Mouse (Mus musculus) myocyte (in vitro differentiated cells): ENCODE measurements around the gene Fam168a. TPM values are rescaled to one million over a fixed set of nuclear protein-coding genes. Genes with fewer than 3 reads are reported as not detected.

Experiments used
- H3K27me3 ChIP-seq: one replicate; pipeline ENCODE4 v1.6.1; 2011; ENCODE audit not compliant: control insufficient read depth, insufficient read depth, insufficient read length
- H3K36me3 ChIP-seq: one replicate; pipeline ENCODE4 v1.6.1; 2011; ENCODE audit not compliant: control insufficient read depth, insufficient read depth
- H3K4me2 ChIP-seq: one replicate; pipeline ENCODE4 v1.6.1; 2011; ENCODE audit warnings: low read depth, control low read depth
- H3K4me3 ChIP-seq: one replicate; pipeline ENCODE4 v1.5.1; 2011; ENCODE audit warnings: mild to moderate bottlenecking, control low read depth, moderate library complexity
- H3K79me2 ChIP-seq: one replicate; pipeline ENCODE4 v1.6.1; 2011; ENCODE audit not compliant: control insufficient read depth, insufficient read depth
- H3ac ChIP-seq: one replicate; pipeline ENCODE4 v1.6.1; 2011; ENCODE audit not compliant: control insufficient read depth, insufficient read length
- CEBPB ChIP-seq: IDR thresholded peaks from 2 replicates; pipeline ENCODE4 v1.6.1; 2011; ENCODE audit warnings: mild to moderate bottlenecking, moderate library complexity; ENCODE audit not compliant: poor library complexity, insufficient read depth, severe bottlenecking
- E2F4 ChIP-seq: IDR thresholded peaks from one replicate; pipeline ENCODE4 v1.6.1; 2011; ENCODE audit warnings: mild to moderate bottlenecking, control low read depth, moderate library complexity; ENCODE audit not compliant: insufficient read depth
- MAX ChIP-seq: IDR thresholded peaks from one replicate; pipeline ENCODE4 v1.6.1; 2011; ENCODE audit warnings: low read depth, mild to moderate bottlenecking, control low read depth
- MYOD1 ChIP-seq, 3 experiments: IDR thresholded peaks; one replicate each; pipeline ENCODE4 v1.6.1; 2011; ENCODE audit warnings: control low read depth in 2 of 3, low read depth in 2 of 3, mild to moderate bottlenecking in 2 of 3, moderate library complexity in 1 of 3; ENCODE audit not compliant: insufficient read length in 2 of 3, control insufficient read depth in 1 of 3
- MYOG ChIP-seq, 3 experiments: IDR thresholded peaks; one replicate each; pipeline ENCODE4 v1.6.1; 2011; ENCODE audit warnings: control low read depth in 2 of 3, low read depth in 2 of 3, mild to moderate bottlenecking in 2 of 3; ENCODE audit not compliant: insufficient read length in 2 of 3, control insufficient read depth in 1 of 3, insufficient read depth in 1 of 3
- POLR2A ChIP-seq: IDR thresholded peaks from one replicate; pipeline ENCODE4 v1.6.1; 2011; ENCODE audit warnings: low read depth, mild to moderate bottlenecking, control low read depth, moderate library complexity; ENCODE audit not compliant: insufficient read length
- POLR2AphosphoS2 ChIP-seq: IDR thresholded peaks from one replicate; pipeline ENCODE4 v1.6.1; 2011; ENCODE audit warnings: low read depth, control low read depth; ENCODE audit not compliant: insufficient read length
- REST ChIP-seq: IDR thresholded peaks from one replicate; pipeline ENCODE4 v1.6.1; 2011; ENCODE audit warnings: mild to moderate bottlenecking, control low read depth, moderate library complexity; ENCODE audit not compliant: insufficient read depth, insufficient read length
- SRF ChIP-seq: IDR thresholded peaks from one replicate; pipeline ENCODE4 v1.6.1; 2011; ENCODE audit warnings: low read depth; ENCODE audit not compliant: control insufficient read depth, insufficient read length
- TCF12 ChIP-seq: IDR thresholded peaks from one replicate; pipeline ENCODE4 v1.6.1; 2011; ENCODE audit warnings: mild to moderate bottlenecking, control low read depth; ENCODE audit not compliant: poor library complexity, insufficient read depth, severe bottlenecking
- TCF3 ChIP-seq: IDR thresholded peaks from one replicate; pipeline ENCODE4 v1.6.1; 2011; ENCODE audit warnings: low read depth, control low read depth; ENCODE audit not compliant: insufficient read length
- USF1 ChIP-seq: IDR thresholded peaks from one replicate; pipeline ENCODE4 v1.6.1; 2011; ENCODE audit warnings: low read depth, mild to moderate bottlenecking, control low read depth, moderate library complexity
- polyA plus RNA-seq: library from polyadenylated mRNA; unstranded; fragments of >200 nt; fragmentation: generic; extraction: Trizol; gene quantifications from one replicate; pipeline ENCODE4 v1.2.1, GENCODE M21; 2012; ENCODE audit warnings: missing spikeins

The Fam168a gene
- polyA plus RNA-seq = 21.7 TPM

DNA sequence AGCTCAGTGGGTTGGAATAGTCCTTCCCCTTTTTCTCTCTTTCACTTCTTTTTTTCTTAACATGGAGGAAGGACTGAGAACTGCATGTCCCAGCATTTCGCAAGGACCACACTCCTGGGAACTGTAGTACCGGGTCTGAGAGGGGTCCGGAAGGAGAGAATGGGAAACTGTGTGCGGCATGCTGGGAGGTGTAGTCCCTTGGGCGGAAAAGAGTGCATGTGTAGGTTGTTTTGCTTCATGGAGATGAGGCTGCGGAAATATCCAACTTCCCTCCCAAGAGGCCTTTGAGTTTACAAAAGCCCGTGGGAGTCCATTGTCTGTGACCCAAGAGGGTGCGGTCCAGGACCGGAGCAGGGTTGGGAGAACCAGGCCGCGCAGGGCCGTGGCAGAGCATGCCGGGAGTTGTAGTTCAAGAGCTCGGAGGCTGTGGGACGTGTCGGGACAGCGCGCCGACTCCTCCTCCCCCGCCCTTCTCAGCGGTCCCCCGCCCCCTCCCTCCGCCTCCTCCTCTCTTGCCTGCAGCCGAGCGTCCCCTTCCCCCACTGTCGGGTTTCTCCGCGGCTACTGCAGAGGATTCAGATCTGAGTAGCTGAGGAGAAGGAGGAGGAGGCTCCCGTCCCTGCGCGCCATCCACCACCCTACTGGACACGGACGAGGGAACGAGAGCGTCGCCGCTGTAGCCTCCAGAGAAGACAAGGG, at the start of gene Fam168a:
Gene Fam168a, plus strand, starts transcription at position 493 of the 699 bp plus-strand sequence.
- peak within 1 kb of the TSS; percentile 91 for H3K4me2 ChIP-seq
- no peak for TF ChIP-seq TCF3
- no peak for TF ChIP-seq MYOD1 (IDR thresholded peaks at IDR 0.05; ENCODE audit: control insufficient read depth in 1 of 3, insufficient read length in 2 of 3, low read depth in 2 of 3)
- TF ChIP-seq POLR2A = peak; percentile 89
- peak; percentile 8 for TF ChIP-seq REST
- TF ChIP-seq E2F4 = no peak
- no peak for TF ChIP-seq TCF12
- TF ChIP-seq POLR2AphosphoS2 = peak; percentile 80
- TF ChIP-seq SRF = no peak
- TF ChIP-seq MYOG (IDR thresholded peaks at IDR 0.05; ENCODE audit: control insufficient read depth in 1 of 3, insufficient read depth in 1 of 3, insufficient read length in 2 of 3, low read depth in 2 of 3) = no peak
- TF ChIP-seq USF1 = no peak
- peak; percentile 66 for TF ChIP-seq CEBPB
- no peak for TF ChIP-seq MAX

DNA sequence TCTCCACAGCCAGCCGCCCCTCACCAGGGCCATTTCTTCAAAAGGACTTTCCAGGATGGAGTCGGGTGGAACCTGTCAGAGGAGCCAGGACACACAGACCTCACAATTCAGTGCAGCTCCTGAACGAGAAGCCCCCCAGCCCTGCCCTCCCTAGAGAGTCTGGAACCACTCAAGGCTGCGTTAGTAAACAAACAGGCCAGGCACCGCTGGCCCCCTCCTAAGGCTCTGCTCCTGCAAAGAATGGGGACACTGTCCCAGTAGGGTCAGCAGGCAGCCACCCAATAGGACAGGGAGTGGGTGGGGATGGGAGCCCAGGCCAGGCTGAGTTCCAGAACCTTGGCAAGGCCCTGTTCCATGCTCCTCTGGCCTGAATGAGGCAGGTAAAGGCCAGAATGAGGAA, 49.7 kb upstream of the Fam168a start:
- no peaks in the 10 kb centered on the region for H3K27me3 ChIP-seq
- H3ac ChIP-seq = no peak overlapping the region
- no peak for TF ChIP-seq TCF12
- no peak for TF ChIP-seq USF1
- no peak for TF ChIP-seq CEBPB
- no peak for TF ChIP-seq E2F4
- TF ChIP-seq POLR2A = no peak
- no peak for TF ChIP-seq TCF3
- TF ChIP-seq MAX = no peak
- no peak for TF ChIP-seq REST
- no peak for TF ChIP-seq MYOG (IDR thresholded peaks at IDR 0.05; ENCODE audit: control insufficient read depth in 1 of 3, insufficient read depth in 1 of 3, insufficient read length in 2 of 3, low read depth in 2 of 3)
- TF ChIP-seq POLR2AphosphoS2 = no peak
- no peak for TF ChIP-seq MYOD1 (IDR thresholded peaks at IDR 0.05; ENCODE audit: control insufficient read depth in 1 of 3, insufficient read length in 2 of 3, low read depth in 2 of 3)
- TF ChIP-seq SRF = no peak
- H3K36me3 ChIP-seq = no peaks in the 10 kb centered on the region
- no peak overlapping the region for H3K4me2 ChIP-seq
- H3K79me2 ChIP-seq = no peaks in the 10 kb centered on the region
- no peak overlapping the region for H3K4me3 ChIP-seq

More for the DNA sequence above, at the start of gene Fam168a:
- H3K27me3 ChIP-seq = no peaks in the 10 kb centered on the region
- no peaks in the 10 kb centered on the region for H3K36me3 ChIP-seq
- peaks cover 22% of the 10 kb centered on the region for H3K79me2 ChIP-seq
- H3K4me3 ChIP-seq = peak within 1 kb of the TSS; percentile 70
- peak within 1 kb of the TSS; percentile 63 for H3ac ChIP-seq

DNA sequence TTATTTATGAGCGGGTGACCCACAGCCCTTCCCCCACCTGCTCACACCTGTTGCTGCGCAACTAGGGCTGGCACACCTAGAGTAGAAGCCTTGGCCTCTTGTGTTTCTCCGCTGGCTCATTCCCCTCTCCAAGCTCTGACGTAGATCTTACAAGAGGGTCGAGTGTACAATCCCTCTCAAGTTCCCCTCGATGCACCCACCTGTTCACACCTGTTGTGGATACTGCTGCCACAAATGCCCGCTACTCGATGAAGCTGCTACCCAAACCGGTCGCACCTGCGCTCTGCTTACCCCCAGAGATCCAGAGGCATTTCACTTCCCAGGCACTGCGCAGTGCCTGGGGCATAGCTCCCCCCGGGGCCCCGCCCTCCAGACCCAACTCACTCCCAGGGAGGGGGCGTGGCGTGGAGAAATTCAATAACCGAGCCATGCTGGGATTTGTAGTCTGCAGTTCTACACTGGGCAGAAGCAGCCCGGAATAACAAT, 48.3 kb upstream of the Fam168a start:
- no peaks in the 10 kb centered on the region for H3K79me2 ChIP-seq
- no peak overlapping the region for H3K4me3 ChIP-seq
- H3K27me3 ChIP-seq = no peaks in the 10 kb centered on the region
- no peak overlapping the region for H3ac ChIP-seq
- no peaks in the 10 kb centered on the region for H3K36me3 ChIP-seq
- no peak overlapping the region for H3K4me2 ChIP-seq
- no peak for TF ChIP-seq CEBPB
- TF ChIP-seq POLR2AphosphoS2 = no peak
- no peak for TF ChIP-seq USF1
- TF ChIP-seq MYOD1 (IDR thresholded peaks at IDR 0.05; ENCODE audit: control insufficient read depth in 1 of 3, insufficient read length in 2 of 3, low read depth in 2 of 3) = no peak
- TF ChIP-seq E2F4 = no peak
- TF ChIP-seq REST = no peak
- no peak for TF ChIP-seq SRF
- no peak for TF ChIP-seq POLR2A
- TF ChIP-seq MAX = no peak

DNA sequence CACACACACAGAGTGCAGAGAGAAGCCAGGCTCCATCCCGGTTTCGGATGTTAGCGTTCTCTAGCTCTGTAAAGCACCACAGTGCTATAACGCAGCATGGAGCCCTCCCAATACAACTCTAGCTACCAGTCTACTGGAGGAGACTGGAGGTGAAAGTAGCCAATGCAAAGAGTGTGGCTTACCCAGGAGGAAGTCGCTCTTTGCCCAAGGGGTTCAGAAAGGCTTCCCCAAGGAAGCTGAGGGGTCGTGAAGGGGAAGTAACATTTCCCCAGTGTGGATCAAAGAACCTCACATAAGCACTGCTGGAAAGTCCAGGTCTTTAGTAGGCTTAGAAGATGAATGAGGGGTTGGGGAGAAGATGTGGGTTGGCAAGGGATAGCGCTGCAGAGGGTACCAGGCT, 45.2 kb upstream of the Fam168a start:
- TF ChIP-seq POLR2A = no peak
- no peak for TF ChIP-seq REST
- TF ChIP-seq TCF12 = no peak
- no peak for TF ChIP-seq USF1
- TF ChIP-seq CEBPB = no peak
- no peak for TF ChIP-seq MAX

More for the DNA sequence above, 45.2 kb upstream of the Fam168a start:
- Histone ChIP-seq H3ac (no peak overlapping the region), H3K79me2 (no peaks in the 10 kb centered on the region), H3K4me2 (no peak overlapping the region), H3K27me3 (no peaks in the 10 kb centered on the region), H3K36me3 (no peaks in the 10 kb centered on the region), H3K4me3 (no peak overlapping the region)
